Mouse (Mus musculus): ENCODE results near the gene Med25. TPM values are rescaled to one million over a fixed set of nuclear protein-coding genes. Genes with fewer than 3 reads are reported as not detected.

Med25 gene
- 100 to 1,000 TPM; 105 to 108 TPM for total RNA-seq (2021)

GRCm38 (mm10) chr7:44892276-44892921, at the start of gene Med25:
TSS of gene Med25 (minus strand) at chr7:44892712.
- DNase-seq (ENCODE audit: extremely low spot score in 1 of 2, low spot score in 1 of 2): peak; percentile 76 to 89

DNA sequence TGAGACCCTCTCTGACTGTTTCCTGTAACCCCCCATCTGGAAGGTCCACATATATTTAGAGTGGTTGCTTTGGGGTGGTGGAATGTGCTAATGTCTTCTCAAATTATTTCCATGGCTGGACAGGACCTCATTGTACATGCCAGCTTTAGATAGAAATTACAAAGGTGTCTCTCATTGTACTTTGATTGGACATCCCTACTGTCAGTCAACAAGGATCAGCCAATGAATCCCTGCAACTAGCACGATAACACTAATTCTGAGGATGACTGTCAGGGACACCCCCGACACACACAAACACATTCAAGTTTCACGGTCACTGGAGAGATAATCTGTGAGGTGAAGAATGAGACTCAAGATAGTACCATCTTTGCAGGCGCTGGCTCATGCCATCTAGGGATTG, 46.2 kb upstream of the Med25 start:
- DNase-seq (ENCODE audit: extremely low spot score in 1 of 2, low spot score in 1 of 2): no peak

GRCm38 (mm10) chr7:44929204-44930151, 37.0 kb upstream of the Med25 start, which contains the start of gene Ap2a1:
TSS of gene Ap2a1 (minus strand) at chr7:44929496.
- DNase-seq (ENCODE audit: extremely low spot score in 1 of 2, low spot score in 1 of 2): peak; percentile 91

DNA sequence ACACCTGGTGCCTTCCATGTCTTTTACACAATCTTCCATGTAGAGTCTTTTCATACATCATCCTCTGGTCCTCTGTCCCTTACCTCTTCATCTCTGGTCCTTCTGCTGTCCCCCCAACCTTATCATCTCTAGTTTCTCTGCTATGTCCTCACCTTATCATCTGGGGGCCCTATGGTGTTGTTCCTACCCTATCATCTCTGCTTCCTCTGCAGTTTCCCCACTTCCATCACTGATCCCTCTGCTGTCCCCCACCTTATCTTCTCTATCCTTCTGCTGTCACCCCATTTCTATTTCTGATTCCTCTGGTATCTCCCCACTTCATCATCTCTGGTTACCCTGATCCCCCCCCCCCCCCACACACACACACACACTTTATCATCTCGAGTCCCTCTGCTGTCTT, 36.1 kb upstream of the Med25 start:
- no peak for DNase-seq (ENCODE audit: extremely low spot score in 1 of 2, low spot score in 1 of 2)

GRCm38 (mm10) chr7:44925468-44925867, 33.0 kb upstream of the Med25 start:
- no peak for DNase-seq (ENCODE audit: extremely low spot score in 1 of 2, low spot score in 1 of 2)

DNA sequence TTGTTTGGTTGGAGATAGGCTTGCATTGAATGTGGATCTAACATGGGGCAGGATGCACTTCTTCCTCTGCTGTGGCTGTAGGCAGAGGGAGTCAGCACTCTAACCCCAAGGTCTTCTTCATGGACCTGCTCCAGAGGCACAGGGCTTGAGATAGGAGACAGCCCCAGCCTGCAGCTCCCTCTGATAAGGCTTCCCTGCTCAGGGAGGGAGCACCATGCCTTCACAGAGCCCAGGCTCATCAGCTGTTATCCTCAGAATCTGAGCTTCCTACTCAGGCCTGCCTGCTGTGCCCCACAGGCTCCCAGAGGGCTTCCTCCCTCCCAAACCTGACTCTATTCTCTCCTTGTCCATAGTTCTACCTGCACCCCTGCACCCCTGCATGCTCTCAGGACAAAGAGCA, 30.0 kb upstream of the Med25 start:
- DNase-seq (ENCODE audit: extremely low spot score in 1 of 2, low spot score in 1 of 2): no peak

GRCm38 (mm10) chr7:44919127-44919526, 26.6 kb upstream of the Med25 start:
- DNase-seq (ENCODE audit: extremely low spot score in 1 of 2, low spot score in 1 of 2): no peak

DNA sequence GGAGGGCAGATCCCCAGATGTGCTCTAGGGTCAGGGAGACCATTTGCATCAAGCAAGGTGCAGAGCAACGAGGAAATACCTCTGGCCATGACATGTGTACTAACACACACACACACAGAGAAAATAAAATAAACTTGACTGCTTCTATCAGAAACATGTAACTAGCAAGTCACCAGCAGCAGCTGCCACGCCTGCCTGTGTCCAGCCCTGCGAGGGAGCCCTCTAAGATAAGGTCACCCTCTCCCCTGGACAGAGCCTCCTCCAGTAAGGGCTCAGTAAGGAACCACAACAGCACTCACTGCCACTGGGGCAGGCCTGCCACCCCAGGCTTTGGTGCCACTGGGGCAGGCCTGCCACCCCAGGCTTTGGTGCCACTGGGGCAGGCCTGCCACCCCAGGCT, 25.7 kb upstream of the Med25 start:
- peak in 1 of 2 experiments; percentile 6 for DNase-seq (ENCODE audit: extremely low spot score in 1 of 2, low spot score in 1 of 2)

- no peak for DNase-seq (ENCODE audit: extremely low spot score in 1 of 2, low spot score in 1 of 2)
Observed at GRCm38 (mm10) chr7:44916881-44917280, 24.4 kb upstream of the Med25 start.

GRCm38 (mm10) chr7:44916191-44916590, 23.7 kb upstream of the Med25 start:
- DNase-seq (ENCODE audit: extremely low spot score in 1 of 2, low spot score in 1 of 2): no peak

GRCm38 (mm10) chr7:44915314-44915713, 22.8 kb upstream of the Med25 start:
- DNase-seq (ENCODE audit: extremely low spot score in 1 of 2, low spot score in 1 of 2): no peak

DNA sequence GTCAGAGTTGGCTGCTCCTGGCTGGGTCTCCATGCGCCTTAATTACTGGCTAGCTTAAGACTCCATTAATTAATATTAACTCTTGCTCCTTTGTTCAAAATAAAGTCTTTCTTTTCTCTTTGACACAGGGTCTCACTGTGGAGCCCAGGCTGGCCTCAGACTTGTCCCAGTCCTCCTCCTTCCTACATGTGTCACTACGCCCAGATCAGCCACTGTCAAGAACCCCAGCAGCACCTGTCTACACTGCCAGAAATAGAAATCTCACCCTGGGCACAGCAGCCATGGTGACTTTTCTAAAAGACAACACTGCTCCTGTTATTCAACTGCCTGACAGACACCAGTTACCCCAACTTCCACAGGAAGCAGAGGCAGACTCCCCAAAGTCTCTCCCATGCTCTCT, 21.9 kb upstream of the Med25 start:
- no peak for DNase-seq (ENCODE audit: extremely low spot score in 1 of 2, low spot score in 1 of 2)

DNA sequence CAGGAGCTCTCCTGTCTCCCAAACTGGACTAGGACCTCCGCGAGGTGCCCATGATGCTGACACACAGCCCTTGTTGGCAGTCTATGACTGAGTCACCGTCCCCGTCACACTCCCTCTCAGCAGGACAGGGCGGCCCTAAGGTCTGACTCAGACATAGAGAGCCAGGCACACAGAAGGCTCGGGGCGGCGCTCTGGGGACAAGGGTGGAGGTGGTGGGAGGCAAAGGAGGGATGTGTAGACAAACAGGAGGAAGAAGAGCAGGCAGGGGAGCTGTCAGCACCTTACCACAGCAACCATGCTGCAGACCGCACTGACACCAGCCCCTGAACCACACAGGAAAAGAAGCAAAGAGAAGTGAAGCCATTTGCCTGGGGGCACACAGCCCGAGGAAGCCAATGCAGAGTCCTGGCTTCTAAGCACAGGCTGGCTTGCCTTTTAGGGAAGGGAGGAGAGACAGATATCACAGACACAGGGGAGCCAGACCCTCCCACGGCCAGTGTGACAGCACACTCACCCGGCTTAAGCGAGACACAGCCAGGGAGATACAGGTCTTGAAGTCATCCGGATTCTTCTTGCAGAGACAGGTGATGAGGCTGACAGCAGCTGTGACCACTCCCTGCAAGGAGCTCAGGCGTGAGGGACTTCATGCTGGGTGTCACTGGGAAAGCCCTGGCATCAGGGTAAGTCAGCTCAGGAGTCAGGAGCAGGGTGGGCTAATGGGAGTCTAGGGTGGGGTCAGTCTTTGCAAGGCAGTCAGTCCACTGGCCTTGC, 16.4 kb upstream of the Med25 start:
- no peak for DNase-seq (ENCODE audit: extremely low spot score in 1 of 2, low spot score in 1 of 2)

GRCm38 (mm10) chr7:44905430-44905829, 12.9 kb upstream of the Med25 start:
- no peak for DNase-seq (ENCODE audit: extremely low spot score in 1 of 2, low spot score in 1 of 2)

DNA sequence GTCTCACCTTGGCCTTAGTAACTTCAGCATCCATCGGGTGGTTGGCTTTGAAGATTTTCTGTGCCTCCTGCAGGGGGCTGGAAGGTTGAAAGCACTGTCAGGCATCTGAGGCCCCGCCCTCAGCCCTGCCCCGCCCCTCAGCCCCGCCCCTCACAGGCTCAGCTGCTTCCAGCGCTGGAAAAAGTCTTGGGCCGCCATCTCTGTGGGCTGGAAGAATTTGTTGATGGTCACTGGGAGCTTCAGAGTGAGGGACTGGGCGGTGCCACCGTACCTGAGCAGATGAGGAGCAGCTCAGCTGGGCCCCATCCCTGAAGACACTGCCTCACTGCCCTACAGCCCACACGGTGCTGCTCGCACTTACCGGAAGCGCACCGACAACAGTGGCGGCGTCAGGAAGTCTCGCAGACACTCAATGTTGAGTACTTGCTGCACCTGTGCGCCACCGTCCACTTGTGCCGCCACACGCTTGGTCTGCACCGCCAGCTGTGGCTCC, 8.8 kb upstream of the Med25 start:
- no peak for DNase-seq (ENCODE audit: extremely low spot score in 1 of 2, low spot score in 1 of 2)

DNA sequence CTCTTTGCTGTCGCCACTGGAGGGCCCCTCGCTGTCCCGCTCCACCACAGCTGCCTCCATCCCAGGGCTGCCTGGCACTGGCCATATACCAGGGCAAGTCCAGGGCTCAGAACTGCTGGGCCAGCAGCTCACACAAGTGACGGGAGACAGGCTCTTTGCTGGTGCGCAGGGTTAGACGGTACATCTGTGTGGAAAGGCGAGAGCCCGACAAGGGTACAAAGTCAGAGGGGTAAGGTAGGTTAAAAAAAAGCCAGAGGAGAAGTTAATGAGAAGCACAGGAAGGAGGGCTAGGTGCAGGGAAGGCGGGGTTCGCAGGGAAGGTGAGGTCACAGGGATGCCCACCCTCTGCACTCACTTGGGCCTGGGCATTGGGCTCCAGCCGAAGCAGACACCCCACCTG, 8.1 kb upstream of the Med25 start:
- no peak for DNase-seq (ENCODE audit: extremely low spot score in 1 of 2, low spot score in 1 of 2)

DNA sequence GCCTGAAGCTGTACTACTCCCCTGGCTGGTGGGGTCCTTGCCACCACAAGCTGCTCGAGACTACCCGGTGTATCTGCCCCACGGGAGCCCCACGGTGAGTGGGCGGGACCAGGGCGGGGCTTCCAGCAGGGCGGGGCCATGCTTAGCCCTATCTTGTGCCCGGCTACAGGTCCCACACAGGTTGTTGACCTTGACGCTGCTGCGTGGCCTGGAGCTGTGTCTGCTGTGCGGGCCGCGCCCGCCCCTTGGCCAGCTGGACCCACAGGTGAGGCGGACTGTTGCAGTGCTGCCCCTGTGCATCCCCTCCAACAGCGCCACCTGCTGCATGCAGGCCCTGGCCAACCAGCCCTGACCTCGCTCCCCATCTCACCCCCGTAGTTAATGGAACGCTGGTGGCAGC, 6.1 kb upstream of the Med25 start:
- DNase-seq (ENCODE audit: extremely low spot score in 1 of 2, low spot score in 1 of 2): no peak

GRCm38 (mm10) chr7:44896499-44896898, 4.0 kb upstream of the Med25 start:
- no peak for DNase-seq (ENCODE audit: extremely low spot score in 1 of 2, low spot score in 1 of 2)

- DNase-seq (ENCODE audit: extremely low spot score in 1 of 2, low spot score in 1 of 2): peak; percentile 76 to 88
Observed at GRCm38 (mm10) chr7:44895593-44896434, 3.3 kb upstream of the Med25 start, which contains the start of gene Fuz. TSS of gene Fuz (plus strand) at chr7:44896079.

GRCm38 (mm10) chr7:44895206-44895592, 2.7 kb upstream of the Med25 start:
- no peak for DNase-seq (ENCODE audit: extremely low spot score in 1 of 2, low spot score in 1 of 2)

All from layer of hippocampus, postnatal 25 days (tissue).